Mouse (Mus musculus): ENCODE data around the gene Cntn3.
"Not testable (repeated sequence)": the region's sequence is repeated elsewhere in the genome, so short reads cannot be mapped to it uniquely, and the experiment has no call there.

Gene Cntn3

DNA sequence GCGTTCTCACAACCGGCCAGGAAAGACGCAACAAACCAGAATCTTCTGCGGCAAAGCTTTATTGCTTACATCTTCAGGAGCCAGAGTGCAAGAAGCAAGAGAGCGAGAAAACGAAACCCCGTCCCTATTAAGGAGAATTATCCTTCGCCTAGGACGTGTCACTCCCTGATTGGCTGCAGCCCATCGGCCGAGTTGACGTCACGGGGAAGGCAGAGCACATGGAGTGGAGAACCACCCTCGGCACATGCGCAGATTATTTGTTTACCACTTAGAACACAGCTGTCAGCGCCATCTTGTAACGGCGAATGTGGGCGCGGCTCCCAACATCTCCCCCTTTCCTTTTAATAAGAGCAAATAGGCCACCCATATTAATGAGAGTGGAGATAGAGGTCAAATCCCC is at the start of gene Cntn3:
Cntn3 (minus strand) TSS at position 101 of the 400 bp plus-strand sequence.
- not testable (repeated sequence) for DNase-seq

- DNase-seq = no peak
Measured at GRCm38 (mm10) chr6:102600773-102601172, 27.9 kb upstream of the Cntn3 start.

GRCm38 (mm10) chr6:102597756-102598155 is 24.9 kb upstream of the Cntn3 start:
- DNase-seq = no peak

DNA sequence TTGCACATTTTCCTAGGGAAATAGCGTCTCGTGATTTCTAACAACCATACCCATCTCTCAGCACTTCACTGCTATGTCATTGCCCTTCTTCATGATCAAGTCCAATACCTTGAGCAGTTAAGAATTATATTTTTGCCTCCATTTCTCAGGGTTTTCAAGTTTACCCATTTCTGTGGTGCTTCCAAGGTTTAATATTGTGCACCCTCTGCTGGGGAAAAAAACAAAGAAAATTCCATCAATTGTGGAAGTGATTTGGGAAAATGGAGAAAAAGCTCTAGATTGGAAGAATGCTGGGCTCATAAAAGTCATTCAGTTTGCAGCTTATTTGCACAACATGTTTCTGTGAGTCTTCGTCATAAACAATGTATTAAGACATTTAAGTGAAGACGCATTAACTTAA is 17.2 kb upstream of the Cntn3 start:
- DNase-seq = peak; percentile 1

DNA sequence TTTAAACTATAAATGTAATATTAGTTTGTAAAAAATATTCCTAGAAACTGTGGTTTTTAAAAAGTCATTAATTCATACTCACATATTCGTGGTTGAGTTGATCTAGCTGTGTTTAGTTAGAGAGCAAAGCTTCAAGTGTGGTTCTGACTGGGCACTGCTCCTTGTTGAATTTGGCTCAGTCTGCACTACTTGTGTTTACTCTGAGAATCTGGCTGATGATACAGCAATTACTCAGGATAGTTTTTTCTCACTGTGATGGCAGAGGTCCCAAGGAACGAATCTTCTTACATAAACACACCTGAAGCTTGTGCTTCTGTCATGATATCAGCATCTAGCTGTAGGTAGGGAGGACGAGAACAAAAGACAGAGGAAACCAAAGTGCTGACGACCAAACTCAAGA is 16.4 kb upstream of the Cntn3 start:
- no peak for DNase-seq

DNA sequence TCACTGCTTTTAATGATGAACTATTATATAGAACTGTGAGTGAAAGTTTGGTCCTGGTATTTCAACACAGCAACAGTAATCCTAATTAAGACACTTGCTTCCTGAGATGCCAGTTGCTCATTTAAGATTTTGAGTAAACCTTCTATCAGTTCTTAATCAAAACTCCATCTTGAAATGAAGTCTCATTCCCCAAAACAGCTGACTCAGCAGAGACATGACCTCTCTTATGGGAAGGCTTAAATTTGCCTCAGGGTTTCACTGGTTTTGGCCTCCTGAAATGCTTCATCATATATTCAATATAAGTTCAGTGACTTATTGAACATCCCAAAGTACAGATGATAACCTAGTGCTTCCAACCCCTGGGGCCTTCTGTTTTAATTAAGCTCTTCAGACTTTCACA is 13.2 kb upstream of the Cntn3 start:
- no peak for DNase-seq

DNA sequence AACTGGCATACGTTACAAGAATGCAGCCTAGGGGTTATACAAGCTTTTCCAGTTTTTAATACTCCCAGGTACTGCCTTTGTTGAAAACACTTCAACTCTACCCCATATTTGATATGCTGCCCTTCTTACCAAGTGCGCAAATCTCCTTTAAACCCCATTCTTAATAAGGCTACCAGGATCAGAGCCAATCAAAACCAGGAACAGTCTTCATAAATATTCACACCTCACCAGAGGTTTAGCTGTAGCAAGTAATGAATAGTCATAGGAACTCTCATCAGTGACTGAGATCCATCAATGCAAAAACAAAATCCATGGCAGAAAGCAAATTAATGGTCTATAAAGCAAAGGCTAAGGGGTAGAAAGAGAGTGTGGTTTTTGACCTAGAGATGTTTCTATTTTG is 10.7 kb upstream of the Cntn3 start:
- no peak for DNase-seq

DNA sequence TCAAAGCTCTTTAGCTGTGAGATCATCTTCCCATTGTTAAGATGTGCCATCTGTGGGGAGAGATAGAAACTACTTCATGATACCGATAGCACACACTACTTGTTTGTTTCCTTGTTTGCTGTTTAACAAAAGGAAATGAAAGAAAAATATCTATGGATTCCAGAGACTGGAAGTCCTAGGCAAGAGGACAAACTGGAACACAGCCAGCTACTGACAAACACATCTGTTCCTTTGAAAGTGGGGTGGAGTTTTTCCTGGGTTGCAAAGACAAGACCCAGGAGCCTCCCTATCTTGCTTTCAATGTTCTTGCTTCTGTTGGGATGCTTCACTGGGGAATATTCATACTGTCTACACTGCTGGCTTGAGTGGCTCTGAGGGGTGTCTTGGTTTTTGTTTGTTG is 5.4 kb downstream of the Cntn3 start:
- DNase-seq = no peak

GRCm38 (mm10) chr6:102565228-102565627 is 7.7 kb downstream of the Cntn3 start:
- DNase-seq = no peak

DNA sequence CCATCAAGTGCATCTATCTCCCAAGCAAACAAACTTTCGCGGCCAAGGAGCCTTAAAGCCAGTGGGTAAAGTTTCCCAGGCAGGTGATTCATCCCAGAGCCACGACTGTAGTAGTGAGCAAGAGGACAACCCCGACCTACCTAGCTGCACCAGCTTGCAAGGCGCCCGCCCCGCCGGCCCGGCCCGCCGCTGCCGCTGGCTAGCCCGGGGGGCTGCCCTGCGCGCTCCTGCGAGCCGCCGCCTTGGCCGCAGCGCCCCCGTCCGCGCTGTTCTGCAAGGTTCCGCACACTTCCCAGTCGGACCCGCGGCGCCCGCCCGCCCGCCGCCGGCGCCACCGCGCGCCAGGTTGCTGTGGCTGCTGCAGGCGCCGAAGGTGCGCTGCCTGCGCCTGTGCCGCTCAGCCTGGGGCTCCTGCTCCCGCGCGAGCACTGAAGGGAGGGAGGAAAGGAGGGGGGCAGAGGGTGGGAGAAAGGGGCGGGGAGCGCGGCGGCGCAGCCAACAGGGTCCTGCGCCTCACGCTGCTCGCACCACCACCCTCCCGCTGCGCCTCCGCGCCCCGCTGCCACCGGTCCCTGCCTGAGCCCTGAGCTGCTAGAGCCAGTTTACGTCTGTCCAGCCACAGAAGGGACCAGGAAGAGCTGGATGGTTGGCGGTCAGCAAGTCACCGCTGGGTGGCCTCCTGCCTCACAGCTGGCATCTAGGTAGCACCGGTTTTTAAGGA is 8.7 kb downstream of the Cntn3 start:
- no peak for DNase-seq

DNA sequence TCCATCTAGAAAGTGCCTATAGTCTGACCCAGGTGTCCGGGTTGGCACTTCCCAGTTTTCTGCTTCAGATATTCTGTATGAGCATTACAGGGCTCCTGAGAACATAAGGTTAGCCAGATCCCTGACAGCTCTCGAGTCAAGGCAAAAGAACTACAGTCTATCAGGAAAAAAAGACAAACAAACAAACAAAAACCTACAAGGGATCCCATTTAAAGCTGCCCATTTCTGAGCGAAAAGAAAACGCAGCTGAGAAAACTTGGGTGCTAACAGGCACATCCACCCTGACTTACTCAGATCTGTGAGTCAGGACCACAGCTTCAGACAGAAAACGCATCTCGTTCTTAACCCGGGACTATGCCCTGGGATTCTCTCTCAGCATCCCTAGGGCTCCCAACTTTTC is 9.5 kb downstream of the Cntn3 start:
- no peak for DNase-seq

DNA sequence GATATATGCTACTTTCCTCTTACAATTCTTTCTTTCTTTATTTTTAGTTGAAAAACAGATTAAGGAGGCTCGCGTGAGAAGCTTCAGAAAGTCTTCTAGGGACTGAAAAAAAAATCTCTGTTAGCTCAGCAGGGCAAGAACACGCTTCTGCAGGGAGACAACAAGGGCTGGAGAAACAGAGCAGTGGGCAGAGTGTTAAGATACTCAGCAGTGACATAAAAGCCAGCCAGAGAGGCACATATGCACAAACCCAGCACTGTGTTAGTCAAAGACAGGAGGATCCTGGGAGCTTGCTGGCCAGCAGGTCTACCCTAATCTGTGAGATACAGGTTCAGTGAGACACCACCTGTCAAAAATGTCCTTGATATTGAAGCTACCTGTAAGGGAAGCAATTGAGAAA is 15.4 kb downstream of the Cntn3 start:
- DNase-seq = no peak

DNA sequence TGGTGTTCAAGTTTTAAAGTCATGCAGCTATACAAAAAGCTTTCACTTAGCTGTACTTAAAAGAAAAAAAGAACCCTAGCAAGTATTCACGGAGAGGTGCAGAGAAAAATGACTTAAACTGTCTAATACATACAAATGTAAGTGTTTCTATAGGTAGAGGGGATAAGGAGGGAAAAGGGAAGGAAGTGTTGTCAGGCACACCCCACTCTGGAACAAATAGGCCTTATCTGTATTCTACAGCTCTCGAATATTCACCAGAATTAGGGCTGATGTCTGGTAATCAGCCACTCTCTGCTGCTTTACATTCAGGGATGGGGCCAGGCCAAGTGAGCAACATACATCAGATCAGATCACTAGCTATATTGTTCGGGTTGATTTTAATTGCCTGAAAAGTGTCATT is 16.4 kb downstream of the Cntn3 start:
- no peak for DNase-seq

- DNase-seq = no peak
Measured at GRCm38 (mm10) chr6:102555814-102556437, 17.0 kb downstream of the Cntn3 start.

DNA sequence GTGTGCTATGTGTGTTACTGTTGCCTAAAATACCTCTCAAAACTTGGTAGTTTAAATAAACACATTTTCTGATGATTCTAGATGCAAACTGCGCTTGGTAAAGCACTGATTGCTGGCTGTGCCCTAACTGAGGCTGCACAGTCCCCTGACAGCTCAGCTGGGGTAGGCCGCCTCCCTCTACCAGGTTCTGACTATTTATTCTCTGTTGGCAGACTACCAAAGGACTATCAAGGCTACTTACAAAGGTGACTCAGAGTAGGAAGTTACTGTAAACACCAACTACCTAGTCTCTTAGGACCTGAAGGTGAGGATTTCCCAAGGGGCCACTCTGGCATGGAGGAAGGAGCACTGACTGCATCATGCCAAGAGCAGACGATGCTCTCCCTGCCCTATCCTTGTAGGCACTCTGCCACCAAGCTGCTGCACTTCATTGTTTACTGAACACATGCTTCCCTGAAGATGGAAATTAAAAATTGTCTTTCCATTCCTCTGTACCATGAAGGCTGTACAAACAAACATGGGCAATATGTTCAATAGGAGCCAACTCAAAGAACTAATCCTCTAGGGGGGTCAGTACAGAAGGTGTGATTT is 17.7 kb downstream of the Cntn3 start:
- DNase-seq = no peak

- DNase-seq = no peak
Measured at GRCm38 (mm10) chr6:102541633-102542412, 31.1 kb downstream of the Cntn3 start.

DNA sequence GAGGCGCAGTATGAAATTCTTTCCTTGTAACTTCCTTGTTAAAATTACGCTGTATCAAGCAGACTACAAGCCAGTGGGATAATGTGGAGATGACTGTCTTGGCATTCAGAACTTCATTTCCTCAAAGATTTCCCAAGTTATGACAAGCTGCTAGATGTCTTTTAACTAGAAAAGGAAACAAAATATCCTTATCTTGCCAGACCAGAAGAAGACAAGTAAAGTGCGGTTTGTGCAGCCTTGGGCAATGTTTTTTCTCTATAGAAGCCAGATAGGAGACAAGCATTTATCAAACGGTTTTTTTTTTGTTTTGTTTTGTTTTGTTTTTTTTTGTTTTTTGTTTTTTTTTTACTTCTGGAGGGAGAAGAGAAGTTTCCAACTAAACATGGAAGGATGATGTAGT is 37.3 kb downstream of the Cntn3 start:
- DNase-seq = no peak

DNA sequence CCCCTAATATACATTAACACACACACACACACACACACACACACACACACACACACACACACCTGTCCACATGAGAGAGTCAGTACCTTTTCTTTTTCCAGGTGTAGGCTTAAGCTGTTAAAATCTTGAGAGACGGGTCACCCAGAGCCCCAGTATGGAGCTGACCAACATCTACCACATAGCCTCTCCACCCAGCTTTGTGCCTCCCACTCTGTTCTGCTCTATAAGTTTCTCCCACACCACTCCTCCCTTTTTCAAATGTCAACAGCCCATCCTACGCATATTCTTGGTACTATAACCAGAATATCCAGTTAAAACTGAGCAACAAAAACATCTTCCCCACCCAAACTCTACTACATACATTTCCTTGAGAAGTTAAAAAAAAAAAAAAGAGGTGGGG is 49.9 kb downstream of the Cntn3 start:
- no peak for DNase-seq

DNA sequence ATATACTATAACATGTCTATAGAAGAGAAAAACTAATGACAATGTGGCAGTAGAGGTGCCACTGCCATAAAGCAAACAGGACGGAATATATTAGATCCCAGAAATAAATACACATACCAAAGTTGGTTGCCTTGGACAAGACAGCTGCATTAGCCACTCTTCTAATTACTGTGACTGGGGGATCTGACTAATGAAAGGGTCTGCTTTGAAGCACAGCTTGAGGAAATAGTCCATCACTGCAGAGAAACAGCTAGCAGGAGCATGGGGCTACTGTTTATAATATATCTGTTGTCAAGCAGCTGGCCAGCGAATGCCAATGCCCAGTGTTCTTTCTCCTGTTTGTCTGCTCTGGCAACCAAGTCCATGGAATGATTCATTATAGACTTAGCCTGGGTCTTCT is 51.9 kb downstream of the Cntn3 start:
- DNase-seq = no peak

- DNase-seq = no peak
Measured at GRCm38 (mm10) chr6:102515231-102515630, 57.7 kb downstream of the Cntn3 start.

GRCm38 (mm10) chr6:102512085-102512484 is 60.8 kb downstream of the Cntn3 start:
- no peak for DNase-seq

DNA sequence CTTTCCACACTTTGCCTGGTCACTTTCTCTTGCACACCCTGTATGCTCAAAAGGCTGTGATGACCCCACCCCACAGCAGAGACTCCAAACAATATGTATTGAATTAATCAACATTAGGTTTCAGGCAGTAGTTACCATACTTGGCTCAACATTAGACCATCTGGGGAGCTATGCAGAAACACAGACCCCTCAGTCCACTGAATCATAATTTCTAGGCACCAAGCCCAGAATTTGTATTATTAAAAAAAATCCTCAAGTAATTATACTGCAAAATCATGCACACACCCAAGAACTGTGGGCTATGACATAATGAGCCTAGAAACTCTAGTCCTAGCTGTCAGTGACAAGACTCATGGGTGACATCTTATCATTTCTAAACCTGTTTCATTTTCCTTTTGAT is 87.4 kb downstream of the Cntn3 start:
- no peak for DNase-seq

DNA sequence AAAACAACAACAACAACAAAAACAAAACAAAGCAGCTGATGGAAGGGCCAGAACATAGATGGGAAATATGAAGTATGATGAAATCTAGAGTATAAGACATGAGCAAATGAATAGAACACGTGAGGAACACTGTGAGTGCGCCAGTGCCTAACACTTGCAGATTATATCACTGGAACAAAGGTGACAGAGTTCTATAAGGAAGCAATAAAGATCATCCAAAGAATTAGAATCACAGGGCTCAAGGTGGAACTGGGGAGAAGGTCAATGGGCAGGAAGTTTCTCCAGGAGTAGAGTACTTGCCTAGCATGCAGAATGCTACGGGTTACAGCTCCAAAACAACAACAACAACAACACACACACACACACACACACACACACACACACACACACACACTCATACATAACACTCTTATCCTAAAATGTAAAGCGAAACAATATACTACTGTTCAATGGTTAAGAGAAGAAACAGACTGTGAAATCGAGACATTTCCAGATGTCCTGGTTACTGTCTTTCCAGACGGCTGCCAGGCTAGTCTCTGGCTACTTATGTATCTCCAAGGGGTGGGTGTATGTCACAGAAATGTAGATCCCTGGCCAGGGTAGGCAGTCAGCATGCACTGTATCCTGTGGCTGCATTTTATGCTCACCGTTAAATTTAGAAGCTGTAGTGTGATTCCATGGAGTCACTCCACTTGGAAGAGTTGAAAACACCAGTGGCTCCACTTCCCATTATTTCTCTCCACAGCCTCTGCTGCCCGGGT is 94.4 kb downstream of the Cntn3 start:
- DNase-seq = no peak
